Mouse (Mus musculus) thymus, postnatal 36 days (tissue): Measurements from ENCODE around the gene Rd3l.
"Not testable (repeated sequence)": the region's sequence is repeated elsewhere in the genome, so short reads cannot be mapped to it uniquely, and the experiment has no call there.

Source experiments
- DNase-seq, 2 experiments: peaks; one replicate each; pipeline ENCODE4 v3.0.0; 2022; ENCODE audit warnings: mixed read lengths in 2 of 2

Gene Rd3l

GRCm38 (mm10) chr12:111963339-111963738 lies 17.8 kb downstream of the Rd3l start:
- no peak for DNase-seq

- DNase-seq: peak; percentile 59 to 69
Observed at GRCm38 (mm10) chr12:111958101-111958865, 22.8 kb downstream of the Rd3l start.

DNA sequence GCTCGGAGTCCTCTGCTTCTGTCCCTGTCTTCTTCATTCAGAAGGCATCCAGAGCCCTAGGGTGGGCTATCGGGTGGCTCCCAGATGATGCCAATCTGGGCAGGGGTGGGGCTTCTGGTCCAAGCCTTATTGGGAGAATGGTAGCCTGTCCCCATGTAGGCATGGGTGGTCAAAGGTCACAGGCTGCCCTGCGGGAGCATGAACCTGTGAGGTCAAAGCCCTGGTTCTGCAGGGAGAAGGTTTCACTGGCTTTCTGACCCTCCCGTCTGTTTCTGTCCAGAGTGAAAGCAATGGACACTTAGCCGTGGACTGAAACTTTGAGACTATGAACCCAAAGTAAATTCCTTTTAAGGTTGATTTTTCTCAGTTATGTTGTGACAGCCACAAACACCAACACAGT lies 24.9 kb downstream of the Rd3l start:
- DNase-seq: no peak

GRCm38 (mm10) chr12:111951701-111952100 lies 29.4 kb downstream of the Rd3l start:
- DNase-seq: no peak

DNA sequence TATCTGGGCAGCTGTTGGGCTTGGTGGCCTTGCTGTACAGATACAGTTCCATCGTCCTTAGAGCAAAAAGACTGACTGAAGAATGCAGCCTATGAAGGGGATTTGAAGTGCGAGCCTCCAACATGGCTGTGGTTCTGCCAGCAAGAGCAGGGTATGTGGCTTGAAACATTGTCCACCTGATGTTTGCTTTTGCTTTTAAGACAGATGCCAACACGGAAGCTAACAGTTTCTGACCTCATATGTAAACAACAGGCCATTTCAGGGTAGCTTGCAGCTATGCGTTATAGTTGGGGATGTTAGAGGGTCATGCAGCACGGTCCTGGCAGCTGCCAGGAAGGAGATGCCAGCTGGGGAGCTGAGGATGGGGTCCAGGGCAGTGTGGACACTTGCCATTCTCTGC lies 30.6 kb downstream of the Rd3l start:
- DNase-seq: no peak

- DNase-seq: peak; percentile 47 to 49
Observed at GRCm38 (mm10) chr12:111946716-111947115, 34.4 kb downstream of the Rd3l start.

- DNase-seq: not testable (repeated sequence)
Observed at GRCm38 (mm10) chr12:111945765-111946655, 35.1 kb downstream of the Rd3l start.

DNA sequence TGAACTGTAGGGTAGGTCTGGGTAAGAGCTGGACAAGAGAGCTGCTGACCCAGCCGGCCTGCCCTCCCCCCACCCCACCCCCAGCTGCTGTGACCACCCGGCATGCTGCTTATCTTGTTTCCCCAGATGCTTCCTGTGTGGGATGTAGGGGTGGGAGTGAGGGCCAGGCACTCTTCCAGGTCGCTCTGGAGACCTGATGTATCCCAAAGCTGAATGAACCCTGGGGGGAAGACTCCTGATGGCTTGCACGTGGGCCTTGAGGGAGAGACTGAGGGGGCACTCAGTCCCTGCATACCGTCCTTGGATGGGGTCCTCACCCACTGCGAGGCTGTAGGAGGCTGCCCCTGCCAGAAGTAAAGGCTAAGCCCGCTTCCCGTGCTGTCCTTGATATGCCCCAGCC lies 36.0 kb downstream of the Rd3l start:
- no peak for DNase-seq

DNA sequence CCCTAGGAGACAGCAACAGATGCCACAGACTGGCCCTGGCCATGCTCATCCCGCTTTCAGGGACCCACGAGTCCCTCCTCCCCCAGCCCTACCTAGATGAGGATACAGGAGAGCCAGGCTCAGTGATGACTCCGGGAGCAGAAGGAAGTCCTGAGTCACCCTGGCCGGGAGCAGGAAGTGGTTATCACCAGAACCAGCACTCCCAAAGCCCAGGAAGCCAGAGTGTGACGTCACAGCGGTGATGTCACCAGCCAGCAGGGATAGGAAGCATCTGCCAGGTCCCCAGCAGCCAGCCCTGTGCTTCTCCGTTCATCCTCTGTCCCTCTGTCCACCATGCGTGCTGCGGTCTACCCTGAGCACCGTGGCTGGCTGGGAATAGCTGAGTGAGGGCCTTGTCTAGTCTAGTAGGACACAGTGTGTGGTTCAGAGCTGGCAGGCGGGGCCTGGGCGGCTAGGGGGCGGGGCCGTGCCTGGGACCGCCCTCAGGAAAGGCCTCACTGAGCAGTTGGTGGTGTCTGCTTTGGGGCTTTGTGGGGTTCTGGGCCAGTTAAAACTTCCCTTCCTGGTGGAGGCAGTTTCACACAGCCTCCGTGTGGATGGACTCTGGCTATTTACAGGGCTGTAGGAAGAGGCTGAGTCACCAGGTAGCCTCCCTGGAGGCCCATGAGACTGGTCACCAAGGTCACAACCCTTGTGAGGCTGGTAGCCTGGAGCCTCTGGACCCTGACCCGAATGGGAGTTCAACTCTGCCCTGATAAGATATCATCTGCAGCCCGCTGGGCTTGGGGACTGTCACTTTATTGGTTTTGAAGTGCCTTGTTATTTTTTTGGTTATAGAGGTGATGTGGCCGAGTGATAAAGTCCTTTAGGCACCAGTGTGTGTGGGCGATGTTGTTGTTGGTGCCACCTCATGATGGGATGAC lies 36.8 kb downstream of the Rd3l start:
- not testable (repeated sequence) for DNase-seq

DNA sequence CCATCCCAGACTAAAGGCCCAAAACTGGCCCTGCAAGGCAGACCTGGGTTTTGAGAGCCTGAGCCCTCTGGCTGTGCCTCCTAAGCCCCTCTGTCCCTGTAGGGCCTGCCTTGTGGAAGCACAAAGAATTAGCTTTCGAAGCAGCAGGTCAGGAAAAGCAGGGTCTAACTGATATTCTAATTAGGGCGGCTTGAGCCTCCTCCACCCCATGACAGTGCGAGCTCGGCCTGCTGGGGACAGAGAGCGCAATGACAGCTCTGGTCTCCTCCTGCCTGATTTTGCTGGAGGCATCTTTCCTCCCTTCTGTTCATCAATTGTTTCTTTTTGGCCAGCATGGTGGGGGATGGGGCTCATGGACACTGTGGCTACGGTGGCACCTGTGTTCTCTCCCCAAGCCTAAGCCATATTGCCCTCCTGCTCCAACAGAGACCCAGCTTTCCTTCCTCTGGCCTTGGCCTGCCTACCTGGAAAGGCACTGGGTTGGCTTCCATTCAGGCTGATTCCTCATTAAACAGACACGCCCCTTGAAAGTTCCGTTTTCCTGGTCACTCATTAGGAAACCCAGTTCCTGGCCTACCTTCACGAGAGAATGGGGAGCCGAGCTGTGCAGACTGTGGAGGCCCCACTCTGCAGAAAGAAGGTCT lies 37.6 kb downstream of the Rd3l start:
- no peak for DNase-seq

DNA sequence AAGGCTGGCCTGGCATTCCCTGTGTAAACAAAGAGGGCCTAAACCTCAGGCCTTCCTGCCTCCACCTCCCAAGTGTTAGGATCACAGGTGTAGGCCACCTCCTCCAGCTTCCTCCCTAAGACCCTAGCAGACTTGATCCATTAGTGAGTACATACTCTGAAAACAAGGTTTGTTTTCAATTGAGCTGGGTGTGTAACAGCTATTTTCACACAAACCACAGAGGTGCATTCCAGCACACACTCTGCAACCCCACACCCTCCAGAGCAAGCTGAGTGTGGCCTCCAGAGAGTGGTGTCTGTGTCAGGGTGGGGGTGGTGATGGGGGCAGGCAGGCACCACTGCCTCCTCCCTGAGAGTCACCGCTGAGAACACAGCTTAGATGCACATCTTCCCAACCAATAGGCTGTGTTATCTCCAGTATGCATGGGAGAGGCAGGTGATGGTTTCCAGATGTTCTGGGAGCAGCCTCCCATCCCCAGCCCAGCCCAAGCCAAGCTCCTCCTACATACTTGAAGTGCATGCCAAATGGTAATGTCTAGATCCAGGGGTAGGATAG lies 42.4 kb downstream of the Rd3l start:
- no peak for DNase-seq

GRCm38 (mm10) chr12:111936706-111937550 lies 44.2 kb downstream of the Rd3l start:
- DNase-seq: no peak

- DNase-seq: no peak
Observed at GRCm38 (mm10) chr12:111933971-111934370, 47.1 kb downstream of the Rd3l start.

GRCm38 (mm10) chr12:111933032-111933704 lies 47.9 kb downstream of the Rd3l start:
- no peak for DNase-seq

- no peak for DNase-seq
Observed at GRCm38 (mm10) chr12:111932513-111932912, 48.6 kb downstream of the Rd3l start.

- DNase-seq: no peak
Observed at GRCm38 (mm10) chr12:111931411-111932025, 49.6 kb downstream of the Rd3l start.
